Comparison of ENCODE assay signal across 19 mouse cellular contexts in the genomic region with DNA sequence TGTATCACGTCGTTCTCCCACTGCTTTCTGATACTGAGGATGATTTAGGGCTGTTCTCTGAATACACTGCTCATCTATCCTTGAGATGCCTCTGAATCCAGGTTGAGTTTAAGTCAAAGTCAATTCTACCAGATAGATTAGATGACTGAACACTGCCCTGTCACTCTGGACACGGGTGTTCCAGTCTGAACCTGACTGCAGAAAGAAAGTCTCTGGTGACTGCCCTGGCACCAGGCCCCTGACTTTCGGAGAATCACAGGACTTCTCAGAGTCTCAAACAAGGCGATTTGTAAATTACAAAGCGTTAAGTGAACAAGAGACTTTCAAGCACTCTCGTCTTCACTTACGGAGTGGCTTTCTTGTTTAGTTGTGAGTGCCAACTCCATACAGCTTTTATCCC.
"Had no signal": no experiment of that assay in that cellular context is flagged by ENCODE, and none has a peak within 500 bp of the region (broad histone marks: within the 10 kb centered on the region; RNA-seq: fewer than 3 reads in every experiment).

No protein-coding gene starts in this region.

- DNase-seq: kidney, postnatal 10 days; kidney, postnatal 36 days; layer of hippocampus, postnatal 36 days; liver, embryonic 13.5 days; lung, adult 2 months; lung, postnatal 36 days; retina, postnatal 1 day; right cerebral cortex, postnatal 25 days; spleen, adult 18-20 months; thymus, postnatal 25 days had no signal

- H3K9me3 ChIP-seq: kidney, embryonic 15.5 days; liver, embryonic 13.5 days; megakaryocyte, embryonic 14.5 days; midbrain, embryonic 10.5 days; midbrain, embryonic 13.5 days; neural tube, embryonic 13.5 days; stomach, embryonic 15.5 days had no signal

- ATAC-seq: midbrain, embryonic 13.5 days; midbrain, embryonic 16.5 days had no signal

- H3K4me3 ChIP-seq: kidney, embryonic 15.5 days; left cerebral cortex, adult 2 months; liver, embryonic 13.5 days; megakaryocyte, embryonic 14.5 days; midbrain, embryonic 10.5 days; midbrain, embryonic 13.5 days; myocyte; neural tube, embryonic 13.5 days; stomach, embryonic 15.5 days had no signal

- H3K27ac ChIP-seq: kidney, embryonic 15.5 days; left cerebral cortex, adult 2 months; liver, embryonic 13.5 days; midbrain, embryonic 10.5 days; midbrain, embryonic 13.5 days; neural tube, embryonic 13.5 days; stomach, embryonic 15.5 days had no signal

- H3K9ac ChIP-seq: kidney, embryonic 15.5 days; liver, embryonic 13.5 days; midbrain, embryonic 13.5 days; neural tube, embryonic 13.5 days; stomach, embryonic 15.5 days had no signal

- H3K4me2 ChIP-seq: kidney, embryonic 15.5 days; liver, embryonic 13.5 days; midbrain, embryonic 13.5 days; neural tube, embryonic 13.5 days; stomach, embryonic 15.5 days had no signal

- H3K4me1 ChIP-seq: kidney, embryonic 15.5 days; liver, embryonic 13.5 days; megakaryocyte, embryonic 14.5 days; midbrain, embryonic 10.5 days; midbrain, embryonic 13.5 days; neural tube, embryonic 13.5 days; stomach, embryonic 15.5 days had no signal

- H3K36me3 ChIP-seq: kidney, embryonic 15.5 days; liver, embryonic 13.5 days; midbrain, embryonic 10.5 days; midbrain, embryonic 13.5 days; neural tube, embryonic 13.5 days; stomach, embryonic 15.5 days had no signal

- H3K27me3 ChIP-seq: kidney, embryonic 15.5 days; liver, embryonic 13.5 days; megakaryocyte, embryonic 14.5 days; midbrain, embryonic 13.5 days; neural tube, embryonic 13.5 days; stomach, embryonic 15.5 days had no signal
